Mouse (Mus musculus) spleen, postnatal 14 days (tissue): Measurements from ENCODE around the gene Bcar3.
"Not testable (repeated sequence)": the region's sequence is repeated elsewhere in the genome, so short reads cannot be mapped to it uniquely, and the experiment has no call there.

Source experiments
- DNase-seq, 2 experiments: peaks; one replicate each; pipeline ENCODE4 v3.0.0; 2021 to 2022; ENCODE audit warnings: low spot score in 2 of 2

The Bcar3 gene

GRCm38 (mm10) chr3:122381591-122381990, 87.7 kb downstream of the Bcar3 start:
- DNase-seq: no peak

- no peak for DNase-seq
Observed at GRCm38 (mm10) chr3:122386444-122386843, 92.5 kb downstream of the Bcar3 start.

GRCm38 (mm10) chr3:122387771-122388170, 93.8 kb downstream of the Bcar3 start:
- no peak for DNase-seq

GRCm38 (mm10) chr3:122389972-122390371, 96.0 kb downstream of the Bcar3 start:
- no peak for DNase-seq

- no peak for DNase-seq
Observed at GRCm38 (mm10) chr3:122391098-122391497, 97.2 kb downstream of the Bcar3 start.

- no peak for DNase-seq
Observed at GRCm38 (mm10) chr3:122391816-122392215, 97.9 kb downstream of the Bcar3 start.

- DNase-seq: not testable (repeated sequence)
Observed at GRCm38 (mm10) chr3:122393411-122393810, 99.5 kb downstream of the Bcar3 start.

GRCm38 (mm10) chr3:122393836-122394374, 100.0 kb downstream of the Bcar3 start:
- no peak for DNase-seq

- DNase-seq: no peak
Observed at GRCm38 (mm10) chr3:122396957-122397356, 103.0 kb downstream of the Bcar3 start.

- DNase-seq: no peak
Observed at GRCm38 (mm10) chr3:122397401-122397800, 103.5 kb downstream of the Bcar3 start.

- no peak for DNase-seq
Observed at GRCm38 (mm10) chr3:122401011-122401410, 107.1 kb downstream of the Bcar3 start.

- no peak for DNase-seq
Observed at GRCm38 (mm10) chr3:122402143-122402542, 108.2 kb downstream of the Bcar3 start.

GRCm38 (mm10) chr3:122403860-122404557, 110.1 kb downstream of the Bcar3 start:
- peak in 1 of 2 experiments; percentile 12 for DNase-seq

GRCm38 (mm10) chr3:122405203-122405956, 111.4 kb downstream of the Bcar3 start:
- DNase-seq: no peak

- no peak for DNase-seq
Observed at GRCm38 (mm10) chr3:122406416-122406815, 112.5 kb downstream of the Bcar3 start.

GRCm38 (mm10) chr3:122407757-122408156, 113.8 kb downstream of the Bcar3 start:
- DNase-seq: no peak

- DNase-seq: no peak
Observed at GRCm38 (mm10) chr3:122408798-122409311, 114.9 kb downstream of the Bcar3 start.

- no peak for DNase-seq
Observed at GRCm38 (mm10) chr3:122411590-122411989, 117.7 kb downstream of the Bcar3 start.

- no peak for DNase-seq
Observed at GRCm38 (mm10) chr3:122413729-122414561, 120.0 kb downstream of the Bcar3 start.

- no peak for DNase-seq
Observed at GRCm38 (mm10) chr3:122414868-122415267, 120.9 kb downstream of the Bcar3 start.

- no peak for DNase-seq
Observed at GRCm38 (mm10) chr3:122417466-122417865, 123.5 kb downstream of the Bcar3 start.
